Mouse (Mus musculus) cerebellum, postnatal 10 days (tissue): ENCODE results near the gene Nanos2.

Experiments used
- DNase-seq, 2 experiments: peaks; one replicate each; pipeline ENCODE4 v3.0.0; 2021; ENCODE audit warnings: mixed read lengths in 2 of 2

The Nanos2 gene

GRCm38 (mm10) chr7:18991660-18992293 is 4.6 kb downstream of the Nanos2 start:
- DNase-seq = peak; percentile 69 to 75

DNA sequence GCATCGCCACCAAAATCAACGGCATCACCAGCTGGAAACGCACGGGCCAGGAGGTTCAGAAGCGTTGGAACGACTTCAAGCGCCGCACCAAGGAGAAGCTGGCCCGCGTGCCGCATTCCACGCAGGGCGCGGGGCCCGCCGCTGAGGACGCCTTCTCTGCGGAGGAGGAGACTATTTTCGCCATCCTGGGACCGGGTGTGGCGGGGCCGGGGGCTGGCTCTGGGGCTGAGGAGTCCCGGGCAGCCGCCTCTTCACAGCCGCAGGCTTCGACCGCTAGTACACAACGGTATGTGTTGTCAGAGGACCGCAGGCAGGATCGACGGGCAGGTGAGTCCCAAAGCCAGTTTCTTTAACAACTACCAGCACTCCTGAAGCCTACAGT is 5.1 kb downstream of the Nanos2 start:
- peak; percentile 63 to 68 for DNase-seq

GRCm38 (mm10) chr7:18993036-18993435 is 5.8 kb downstream of the Nanos2 start:
- DNase-seq = no peak

DNA sequence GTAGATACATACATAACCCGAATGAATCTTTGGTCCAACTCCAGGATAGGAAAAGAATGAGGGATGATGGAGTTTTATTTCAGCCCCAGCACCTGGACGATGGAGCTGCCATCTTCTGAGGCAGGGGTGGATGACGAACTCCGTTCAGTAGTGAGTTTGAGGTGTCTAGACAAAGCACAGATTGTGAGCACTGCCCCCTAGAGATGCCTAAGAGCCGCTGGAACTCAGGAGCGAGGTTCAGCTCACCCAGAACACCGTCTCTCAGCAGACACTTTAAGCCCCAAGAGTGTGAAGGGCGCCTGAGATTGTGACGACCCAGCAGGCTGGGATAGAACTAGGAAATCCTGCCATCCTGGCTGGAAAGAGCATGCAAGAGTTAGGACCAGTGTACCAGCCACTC is 11.6 kb downstream of the Nanos2 start:
- no peak for DNase-seq

GRCm38 (mm10) chr7:19000421-19000820 is 13.2 kb downstream of the Nanos2 start:
- DNase-seq = no peak

- no peak for DNase-seq
Observed at GRCm38 (mm10) chr7:19001066-19001806, 14.0 kb downstream of the Nanos2 start.

- no peak for DNase-seq
Observed at GRCm38 (mm10) chr7:19001807-19002085, 14.5 kb downstream of the Nanos2 start.

- DNase-seq = no peak
Observed at GRCm38 (mm10) chr7:19002115-19002514, 14.9 kb downstream of the Nanos2 start.

DNA sequence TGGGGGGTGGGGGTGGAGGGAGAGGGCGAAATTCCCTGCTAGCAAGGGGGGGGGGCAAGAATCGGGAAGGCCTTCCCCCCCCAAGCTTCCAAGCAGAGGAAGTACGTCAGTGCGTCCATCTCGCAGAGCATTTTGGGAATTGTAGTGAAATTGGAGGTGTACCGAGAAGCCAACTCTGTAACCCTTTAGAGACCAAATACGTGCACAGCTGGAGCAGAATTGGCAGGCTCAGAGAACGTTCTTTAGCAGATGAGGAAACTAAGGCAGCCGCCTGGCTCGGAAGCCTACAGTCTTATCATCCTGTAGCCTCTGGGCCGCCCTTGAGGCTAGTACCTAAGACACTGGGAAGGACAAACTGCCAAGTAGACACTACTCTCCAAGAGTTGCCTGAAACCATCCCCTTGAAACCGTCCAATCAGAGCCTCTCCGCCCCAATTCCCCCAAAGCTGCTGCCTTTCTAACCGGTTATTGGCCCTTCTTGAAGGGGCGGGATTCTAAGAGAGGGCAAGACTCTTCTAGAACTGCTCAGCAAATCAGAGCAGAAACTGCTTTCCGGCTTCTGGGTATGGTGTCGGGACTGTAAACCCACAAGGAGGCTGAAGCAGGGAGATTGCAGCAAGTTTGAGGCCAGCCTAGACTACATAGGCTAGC is 15.8 kb downstream of the Nanos2 start:
- DNase-seq = peak; percentile 87 to 89

- DNase-seq = peak; percentile 95 to 97
Observed at GRCm38 (mm10) chr7:19003902-19004630, 16.9 kb downstream of the Nanos2 start, which contains the start of gene Irf2bp1. Irf2bp1 (plus strand) TSS chr7:19004044.

DNA sequence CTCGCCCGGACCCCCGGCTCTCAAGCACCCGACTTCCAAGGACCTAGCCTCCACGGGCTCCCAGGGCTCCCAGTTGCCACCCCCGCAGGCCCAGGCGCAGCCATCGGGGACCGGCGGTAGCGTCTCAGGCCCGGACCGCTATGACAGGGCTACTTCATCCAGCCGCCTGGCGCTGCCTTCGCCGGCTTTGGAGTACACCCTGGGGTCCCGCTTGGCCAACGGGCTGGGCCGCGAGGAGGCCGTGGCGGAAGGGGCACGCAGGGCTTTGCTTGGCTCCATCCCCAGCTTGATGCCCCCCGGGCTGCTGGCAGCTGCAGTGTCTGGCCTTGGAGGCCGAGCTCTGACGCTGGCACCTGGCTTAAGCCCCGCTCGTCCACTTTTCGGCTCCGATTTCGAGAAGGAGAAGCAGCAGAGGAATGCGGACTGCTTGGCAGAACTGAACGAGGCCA is 17.5 kb downstream of the Nanos2 start:
- DNase-seq = peak; percentile 81 to 83

- DNase-seq = peak; percentile 43 to 52
Observed at GRCm38 (mm10) chr7:19005417-19006121, 18.4 kb downstream of the Nanos2 start.

DNA sequence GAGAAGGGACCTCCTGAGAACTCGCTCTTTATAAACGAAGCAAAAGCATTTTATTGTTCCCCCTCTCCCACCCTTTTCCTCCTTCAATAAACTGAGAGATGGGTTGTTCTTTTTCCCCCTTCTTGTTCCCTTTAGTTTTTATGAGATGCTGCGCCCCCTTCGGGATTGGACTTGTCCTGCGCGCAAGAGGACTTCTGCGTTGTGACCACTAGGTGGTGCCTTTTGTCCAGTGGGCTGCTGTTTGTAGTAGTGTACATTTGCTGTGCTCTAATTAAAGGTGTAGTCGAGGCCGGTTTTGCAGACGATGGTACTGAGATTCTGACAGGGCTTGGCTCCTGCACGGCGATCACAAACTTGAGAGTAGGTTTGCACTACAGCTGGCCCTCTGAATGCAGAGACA is 19.3 kb downstream of the Nanos2 start:
- peak; percentile 91 to 95 for DNase-seq

DNA sequence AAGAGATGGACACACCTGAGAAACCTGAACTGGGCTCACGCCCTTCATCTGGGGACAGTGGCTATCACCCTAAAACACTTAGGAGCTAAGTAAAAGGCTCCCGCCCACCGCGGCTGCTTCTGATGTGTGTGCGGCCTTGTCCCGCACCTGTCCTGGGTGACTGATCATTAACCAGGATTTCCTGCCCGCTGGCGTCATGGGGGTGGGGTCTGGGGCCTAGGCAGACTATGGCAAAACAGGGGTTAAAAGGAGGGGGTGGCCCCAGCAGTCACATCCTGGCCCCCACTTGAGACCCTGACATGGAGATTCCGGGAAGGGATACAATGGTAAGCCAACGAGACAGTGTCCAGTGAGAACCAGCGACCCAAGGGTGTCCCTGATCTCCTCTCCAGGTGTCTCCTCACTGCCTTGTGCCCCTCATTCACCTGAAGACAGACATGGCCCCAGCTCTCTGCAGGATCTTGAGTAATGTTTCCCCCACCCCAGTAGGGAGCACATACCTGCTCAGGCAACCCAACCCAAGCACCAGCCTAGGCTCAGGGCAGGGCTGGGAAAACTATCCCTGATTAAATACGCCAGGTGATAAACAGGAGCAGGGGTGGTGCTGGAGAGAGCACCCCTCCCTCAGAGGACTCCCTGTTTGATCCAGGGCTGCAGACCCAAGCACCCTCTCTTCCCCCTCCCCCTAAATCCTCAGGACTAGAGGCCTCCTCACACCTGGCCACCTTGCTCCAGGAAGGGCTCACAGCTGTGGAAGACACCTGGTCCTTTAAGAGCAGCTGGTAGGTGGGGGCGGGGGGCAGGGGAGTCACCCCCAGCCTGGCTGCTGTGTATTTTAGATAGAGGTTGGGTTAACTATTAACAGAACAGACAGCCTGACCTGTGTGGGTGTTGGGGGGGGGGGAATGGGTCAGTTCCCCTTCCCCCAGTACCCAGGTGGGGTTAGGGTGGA is 20.1 kb downstream of the Nanos2 start:
- DNase-seq = peak in 1 of 2 experiments; percentile 24

DNA sequence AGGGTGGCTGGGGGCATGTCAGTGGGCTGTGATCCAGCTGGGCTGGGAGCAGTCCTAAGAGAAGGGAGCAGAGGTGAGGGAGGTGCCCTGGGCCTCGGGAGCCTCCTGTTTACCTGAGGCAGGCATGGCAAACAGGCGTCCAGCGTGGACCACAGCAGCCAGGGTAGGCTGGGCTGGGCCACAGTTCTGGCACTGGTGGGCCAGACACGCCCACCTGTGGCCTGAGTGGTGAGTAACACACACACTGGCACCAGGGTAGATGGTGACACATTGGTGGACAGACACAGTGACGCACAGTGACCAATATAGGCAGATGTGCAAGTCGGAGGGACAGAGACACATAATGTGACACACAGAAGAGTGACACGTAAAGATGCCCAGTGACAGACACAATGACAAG is 23.4 kb downstream of the Nanos2 start:
- no peak for DNase-seq

DNA sequence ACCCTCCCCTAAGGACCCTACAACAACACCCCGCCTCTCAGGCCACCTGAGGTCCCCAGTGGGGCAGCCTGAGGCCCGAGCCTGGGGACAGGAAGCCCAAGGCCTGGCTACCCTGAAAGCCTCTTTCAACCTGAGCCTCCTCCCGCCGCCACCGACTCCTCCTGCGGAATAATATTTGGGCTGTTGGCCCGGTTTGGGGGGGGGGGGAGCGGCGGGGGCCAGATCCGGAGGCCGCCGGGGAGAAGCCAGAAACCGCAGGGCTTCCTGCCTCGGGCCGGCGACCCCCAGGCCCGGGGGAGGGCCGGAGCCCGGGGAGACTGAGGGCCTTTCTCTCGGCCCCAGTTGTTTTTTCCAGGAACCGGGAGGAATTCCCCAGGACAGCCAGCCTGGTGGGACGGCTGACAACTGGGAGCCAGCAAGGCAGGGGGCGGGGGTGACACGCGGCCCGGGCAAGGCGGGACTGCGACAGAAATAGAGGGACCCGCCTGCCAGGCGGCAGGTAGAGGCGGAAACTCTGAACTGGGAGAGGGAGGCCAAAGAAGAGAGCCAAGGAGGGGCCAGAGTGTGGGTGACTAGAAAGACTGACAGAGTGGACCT is 24.9 kb downstream of the Nanos2 start:
- DNase-seq = peak in 1 of 2 experiments; percentile 45

DNA sequence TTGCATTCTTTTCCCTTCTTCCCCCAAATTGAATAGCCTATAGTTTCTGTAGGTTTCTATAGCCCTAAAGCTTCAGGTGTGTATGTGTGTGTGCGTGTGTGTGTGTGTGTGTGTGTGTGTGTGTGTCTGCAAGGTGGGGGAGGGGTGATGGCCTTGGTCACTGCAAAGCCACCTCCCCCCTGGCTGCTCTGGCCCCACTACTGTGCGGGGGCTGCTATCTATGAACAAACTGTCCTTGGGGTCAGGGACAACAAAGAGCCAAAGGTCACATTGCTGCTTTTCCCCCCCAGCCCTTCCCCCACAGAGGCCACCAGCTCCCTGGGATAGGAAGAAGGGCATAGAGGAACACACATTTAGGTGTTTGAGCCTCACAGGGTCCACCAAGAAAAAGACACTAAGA is 25.7 kb downstream of the Nanos2 start:
- DNase-seq = no peak

- no peak for DNase-seq
Observed at GRCm38 (mm10) chr7:19014452-19014851, 27.3 kb downstream of the Nanos2 start.

DNA sequence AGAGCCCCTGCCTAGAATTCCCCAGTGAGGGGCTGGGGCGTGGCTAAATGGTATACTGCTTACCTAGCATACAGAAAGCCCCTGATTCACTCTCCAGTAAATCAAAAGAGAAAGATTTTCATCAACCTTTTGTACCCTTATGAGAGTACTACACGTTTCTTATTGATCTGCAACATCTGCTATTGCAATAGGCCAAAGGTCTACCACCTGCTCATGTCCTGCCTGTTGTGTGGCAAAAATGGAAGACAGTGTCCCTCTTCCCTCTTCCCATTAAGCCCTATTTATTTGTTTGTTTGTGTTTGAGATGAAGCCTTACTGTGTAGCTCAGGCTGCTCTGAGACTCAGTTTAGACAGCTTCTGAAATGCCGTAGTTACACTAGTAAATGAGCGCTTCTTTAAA is 28.8 kb downstream of the Nanos2 start:
- DNase-seq = no peak

GRCm38 (mm10) chr7:19017909-19018308 is 30.7 kb downstream of the Nanos2 start:
- no peak for DNase-seq

DNA sequence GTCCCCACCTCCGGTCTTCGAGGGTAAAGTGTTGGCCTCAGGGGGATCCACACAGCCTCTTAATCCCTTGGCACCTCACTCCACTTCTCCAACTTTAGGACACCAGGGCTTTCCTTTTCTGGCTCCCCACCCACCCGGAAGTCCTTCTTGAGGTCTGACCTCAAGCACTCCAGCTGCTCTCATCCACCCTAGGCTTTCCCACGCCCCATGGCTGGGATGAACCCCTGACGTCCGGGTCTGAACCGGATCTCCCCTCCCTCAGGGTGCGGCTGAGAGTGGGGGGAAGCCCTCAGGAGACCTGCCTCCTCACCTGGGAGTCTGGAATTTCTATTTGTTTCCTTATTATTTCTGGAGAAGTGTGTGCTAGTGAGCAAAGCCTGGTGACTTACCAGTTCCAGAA is 33.8 kb downstream of the Nanos2 start:
- no peak for DNase-seq
